Mouse (Mus musculus): ENCODE results near the gene Lrrc8d.

Gene Lrrc8d

GRCm38 (mm10) chr5:105699141-105700069, at the start of gene Lrrc8d:
Gene Lrrc8d, plus strand, starts transcription at chr5:105699969.
- DNase-seq = peak; percentile 84

- peak; percentile 60 for DNase-seq
Observed at GRCm38 (mm10) chr5:105650728-105651479, 48.9 kb upstream of the Lrrc8d start.

- peak; percentile 46 for DNase-seq
Observed at GRCm38 (mm10) chr5:105651561-105651991, 48.2 kb upstream of the Lrrc8d start.

- DNase-seq = peak; percentile 90
Observed at GRCm38 (mm10) chr5:105654237-105655063, 45.3 kb upstream of the Lrrc8d start.

- peak; percentile 44 for DNase-seq
Observed at GRCm38 (mm10) chr5:105655100-105655734, 44.6 kb upstream of the Lrrc8d start.

GRCm38 (mm10) chr5:105661894-105662293, 37.9 kb upstream of the Lrrc8d start:
- no peak for DNase-seq

- no peak for DNase-seq
Observed at GRCm38 (mm10) chr5:105666930-105667329, 32.8 kb upstream of the Lrrc8d start.

- no peak for DNase-seq
Observed at GRCm38 (mm10) chr5:105667411-105667810, 32.4 kb upstream of the Lrrc8d start.

GRCm38 (mm10) chr5:105669086-105669485, 30.7 kb upstream of the Lrrc8d start:
- no peak for DNase-seq

GRCm38 (mm10) chr5:105669508-105670353, 30.0 kb upstream of the Lrrc8d start:
- DNase-seq = no peak

- no peak for DNase-seq
Observed at GRCm38 (mm10) chr5:105672332-105672731, 27.4 kb upstream of the Lrrc8d start.

GRCm38 (mm10) chr5:105675511-105675910, 24.3 kb upstream of the Lrrc8d start:
- no peak for DNase-seq

GRCm38 (mm10) chr5:105677071-105677470, 22.7 kb upstream of the Lrrc8d start:
- DNase-seq = no peak

GRCm38 (mm10) chr5:105678243-105678642, 21.5 kb upstream of the Lrrc8d start:
- DNase-seq = no peak

- DNase-seq = no peak
Observed at GRCm38 (mm10) chr5:105679261-105679660, 20.5 kb upstream of the Lrrc8d start.

GRCm38 (mm10) chr5:105679921-105680843, 19.6 kb upstream of the Lrrc8d start:
- no peak for DNase-seq

- DNase-seq = no peak
Observed at GRCm38 (mm10) chr5:105682143-105682611, 17.6 kb upstream of the Lrrc8d start.

- no peak for DNase-seq
Observed at GRCm38 (mm10) chr5:105683912-105684350, 15.8 kb upstream of the Lrrc8d start.

- peak; percentile 80 for DNase-seq
Observed at GRCm38 (mm10) chr5:105684861-105685600, 14.7 kb upstream of the Lrrc8d start.

Measured in thymus, postnatal 25 days (tissue).